Mouse (Mus musculus) liver, adult (tissue): Measurements from ENCODE around the gene Fads1.
A peak's percentile ranks its signal among the peaks of the same experiment; 100 is the strongest.

Experiments used
- GATA4 ChIP-seq: IDR thresholded peaks from 2 replicates; pipeline ENCODE4 v1.6.1; 2014; ENCODE audit warnings: mild to moderate bottlenecking, low read length; ENCODE audit not compliant: insufficient replicate concordance

Fads1 gene

DNA sequence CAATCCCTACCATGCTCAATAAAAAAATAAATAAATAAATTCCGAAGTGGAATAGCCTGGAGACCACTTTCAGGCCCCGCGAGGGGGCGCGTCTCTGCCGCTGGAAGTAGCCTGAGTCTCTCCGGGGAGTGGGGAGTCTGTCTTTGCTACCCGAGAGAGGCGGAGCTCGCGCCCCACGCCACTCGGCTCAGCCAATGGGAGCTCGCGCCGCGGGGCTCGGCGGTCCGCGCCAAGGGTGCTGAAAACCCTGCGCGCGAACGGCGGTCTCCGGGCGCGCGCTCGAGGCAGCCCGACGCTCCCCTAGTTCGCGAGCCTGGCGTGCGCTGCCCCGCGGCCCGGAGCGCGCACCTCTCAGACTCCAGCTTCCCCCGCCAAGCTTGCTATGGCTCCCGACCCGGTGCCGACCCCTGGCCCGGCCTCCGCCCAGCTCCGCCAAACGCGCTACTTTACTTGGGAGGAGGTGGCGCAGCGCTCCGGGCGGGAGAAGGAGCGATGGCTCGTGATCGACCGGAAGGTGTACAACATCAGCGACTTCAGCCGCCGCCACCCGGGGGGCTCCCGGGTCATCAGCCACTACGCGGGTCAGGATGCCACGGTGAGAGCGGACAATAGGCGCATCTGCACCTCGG lies at the start of gene Fads1:
Fads1 (plus strand) TSS at position 219 of the 629 bp plus-strand sequence.
- TF ChIP-seq GATA4 = no peak

GRCm38 (mm10) chr19:10134692-10135091 lies 48.0 kb upstream of the Fads1 start:
- TF ChIP-seq GATA4 = no peak

- no peak for TF ChIP-seq GATA4
Measured at GRCm38 (mm10) chr19:10137423-10137822, 45.3 kb upstream of the Fads1 start.

GRCm38 (mm10) chr19:10139736-10140135 lies 43.0 kb upstream of the Fads1 start:
- TF ChIP-seq GATA4 = no peak

DNA sequence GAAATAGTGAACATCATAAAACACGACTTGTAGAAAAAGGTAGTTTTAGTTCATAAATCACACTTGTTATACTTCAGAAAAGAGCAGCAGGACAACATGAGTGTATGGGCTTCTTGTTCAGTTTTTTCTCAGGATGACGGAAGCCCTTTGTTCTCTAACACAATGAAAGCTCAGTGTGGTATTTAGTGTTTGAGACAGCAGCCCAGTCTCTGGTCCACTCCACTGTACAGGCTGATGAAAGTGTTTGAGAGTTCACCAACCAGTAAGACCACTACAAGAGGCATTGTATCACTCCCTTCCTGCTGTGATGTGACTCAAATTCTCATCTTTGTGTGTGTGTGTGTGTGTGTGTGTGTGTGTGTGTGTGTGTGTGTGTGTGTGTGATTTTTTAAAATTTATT lies 39.0 kb upstream of the Fads1 start:
- TF ChIP-seq GATA4 = no peak

DNA sequence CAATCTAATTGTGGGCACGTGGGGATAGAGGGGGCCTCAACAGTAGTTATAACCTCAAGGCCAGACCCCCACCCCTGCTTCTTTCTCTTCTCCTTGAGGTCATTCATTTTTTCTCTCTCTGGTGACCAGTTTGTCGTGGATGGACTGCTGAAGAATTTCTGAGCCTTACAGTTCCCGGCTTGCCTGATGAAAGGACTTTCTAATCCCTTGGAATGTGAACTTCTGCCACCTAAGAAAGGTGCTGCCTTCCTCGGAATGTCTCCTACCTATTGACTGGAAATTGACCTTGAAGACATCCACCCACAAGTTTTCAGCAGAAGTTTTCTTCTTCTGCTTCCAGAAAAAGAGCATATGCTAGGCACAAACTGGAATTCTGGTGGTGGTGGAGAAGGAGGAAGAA lies 38.2 kb upstream of the Fads1 start:
- no peak for TF ChIP-seq GATA4

GRCm38 (mm10) chr19:10148555-10148954 lies 34.1 kb upstream of the Fads1 start:
- no peak for TF ChIP-seq GATA4

DNA sequence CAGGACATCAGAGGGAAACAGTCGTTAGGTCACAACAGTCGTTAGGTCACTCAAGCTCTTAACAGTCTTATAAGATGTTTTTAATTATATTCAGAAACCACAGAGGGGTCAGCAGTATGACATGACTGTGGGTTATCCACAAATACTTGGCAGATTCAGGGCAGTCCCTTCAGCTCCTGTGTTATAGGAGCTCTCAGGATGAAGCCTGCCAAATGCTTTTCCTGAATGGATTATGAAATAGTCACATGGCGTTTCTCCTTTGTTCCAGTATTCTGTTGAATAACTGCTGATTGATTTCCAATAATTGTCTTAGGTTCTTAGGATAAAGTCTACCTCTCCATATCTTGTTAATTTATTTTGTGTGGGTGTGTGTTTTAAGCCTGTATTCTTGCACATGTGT lies 33.5 kb upstream of the Fads1 start:
- TF ChIP-seq GATA4 = no peak

GRCm38 (mm10) chr19:10157725-10158124 lies 25.0 kb upstream of the Fads1 start:
- TF ChIP-seq GATA4 = no peak

GRCm38 (mm10) chr19:10163896-10164295 lies 18.8 kb upstream of the Fads1 start:
- no peak for TF ChIP-seq GATA4

DNA sequence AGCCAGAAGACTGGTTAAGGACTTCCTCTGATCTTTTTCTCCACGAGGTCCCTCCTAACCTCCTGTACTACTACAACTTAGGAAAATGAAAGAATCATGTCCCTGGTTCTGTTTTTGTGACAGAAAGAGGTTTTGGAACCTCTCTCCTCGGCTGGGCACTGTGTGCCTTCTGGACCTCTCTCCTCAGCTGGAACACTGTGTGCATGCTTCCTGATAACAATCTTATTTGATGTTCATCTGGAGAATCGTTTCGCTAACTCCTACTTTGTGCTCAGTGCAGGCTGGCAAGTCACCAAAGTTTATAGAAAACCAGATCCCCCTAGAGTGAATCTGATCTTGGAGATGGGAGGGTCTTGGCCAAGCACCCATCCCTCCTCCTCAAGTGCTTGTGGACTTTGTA lies 15.6 kb upstream of the Fads1 start:
- TF ChIP-seq GATA4 = peak; percentile 93

DNA sequence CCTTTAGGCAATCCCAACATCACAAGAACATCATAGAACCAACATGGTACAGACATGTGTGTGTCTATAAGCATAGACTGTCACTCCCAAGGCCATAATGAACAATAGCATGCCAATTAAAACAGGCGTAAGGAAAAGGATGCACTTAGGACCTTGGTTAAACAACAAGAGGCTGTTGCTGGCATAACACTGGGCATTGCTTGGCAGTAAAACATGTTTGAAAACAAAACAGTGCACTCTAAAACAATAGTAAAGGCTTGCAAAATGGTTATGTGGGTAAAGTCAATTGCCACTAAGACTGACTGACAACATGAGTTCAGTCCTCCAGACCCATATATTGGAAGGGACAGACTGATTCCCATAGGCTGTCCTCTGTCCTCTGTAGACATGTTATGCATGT lies 14.7 kb upstream of the Fads1 start:
- TF ChIP-seq GATA4 = no peak

DNA sequence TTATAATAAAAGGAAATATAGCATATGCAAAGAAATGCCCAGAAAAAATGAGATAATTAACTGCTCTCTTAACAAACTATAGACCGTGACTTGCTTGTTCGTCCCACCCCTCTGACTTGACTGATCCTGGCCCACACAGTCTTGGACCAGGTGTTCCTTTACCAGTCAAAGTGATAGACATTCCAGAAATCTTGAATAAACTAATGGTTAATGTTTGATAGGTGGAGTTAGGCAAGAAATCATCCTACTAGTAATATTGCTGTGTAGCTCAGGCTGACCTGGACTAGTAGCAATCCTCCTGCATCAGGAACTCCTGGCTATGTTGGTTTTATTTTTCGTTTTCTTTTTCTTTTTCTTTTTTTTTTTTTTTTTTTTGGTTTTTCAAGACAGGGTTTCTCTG lies 14.2 kb upstream of the Fads1 start:
- TF ChIP-seq GATA4 = no peak

DNA sequence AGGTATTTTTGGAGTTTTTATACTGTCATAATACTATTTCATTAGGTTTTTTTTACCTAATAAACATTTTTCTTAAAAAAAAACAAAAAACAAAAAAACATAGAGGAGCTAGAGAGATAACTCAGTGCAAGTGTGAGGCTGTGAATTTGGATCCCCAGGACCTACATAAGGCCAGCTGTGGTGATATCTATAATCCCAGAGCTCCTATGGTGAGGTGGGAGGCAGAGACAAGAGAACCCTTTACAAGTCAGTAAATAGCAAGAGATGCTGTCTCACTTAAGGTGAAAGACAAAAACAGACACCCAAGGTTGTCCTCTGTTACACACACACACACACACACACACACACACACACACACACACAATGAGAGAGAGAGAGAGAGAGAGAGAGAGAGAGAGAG lies 13.5 kb upstream of the Fads1 start:
- TF ChIP-seq GATA4 = no peak

GRCm38 (mm10) chr19:10170466-10170865 lies 12.2 kb upstream of the Fads1 start:
- no peak for TF ChIP-seq GATA4

- TF ChIP-seq GATA4 = no peak
Measured at GRCm38 (mm10) chr19:10171359-10171758, 11.3 kb upstream of the Fads1 start.

GRCm38 (mm10) chr19:10171846-10172245 lies 10.8 kb upstream of the Fads1 start:
- no peak for TF ChIP-seq GATA4
